Mouse (Mus musculus) frontal cortex, postnatal 25 days (tissue): ENCODE data around the gene Olfr1441.
A peak's percentile ranks its signal among the peaks of the same experiment; 100 is the strongest.

Experiments used
- DNase-seq, 2 experiments: peaks; one replicate each; pipeline ENCODE4 v3.0.0; 2022; ENCODE audit warnings: low spot score in 2 of 2

The Olfr1441 gene

DNA sequence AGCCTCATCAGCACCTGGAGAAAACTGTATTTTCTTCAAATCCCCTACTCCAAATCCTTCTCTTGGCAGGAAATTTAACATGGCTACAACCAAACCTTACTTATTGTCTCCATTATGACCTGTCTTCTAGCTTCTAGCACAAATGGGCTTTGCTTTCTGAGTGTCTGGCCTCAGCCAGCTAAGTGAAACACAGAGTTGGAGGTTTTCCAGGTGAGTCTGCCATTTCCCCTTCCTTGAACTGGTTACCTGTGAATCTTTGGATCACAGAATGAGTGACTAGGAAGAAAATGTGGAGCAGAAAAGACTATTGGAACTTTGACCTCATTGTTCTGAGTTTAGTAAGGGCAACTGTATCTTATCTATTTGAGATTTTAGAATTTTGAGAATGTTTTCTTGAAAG is at the start of gene Olfr1441:
Olfr1441 (plus strand) TSS at position 73 of the 400 bp plus-strand sequence.
- no peak for DNase-seq

DNA sequence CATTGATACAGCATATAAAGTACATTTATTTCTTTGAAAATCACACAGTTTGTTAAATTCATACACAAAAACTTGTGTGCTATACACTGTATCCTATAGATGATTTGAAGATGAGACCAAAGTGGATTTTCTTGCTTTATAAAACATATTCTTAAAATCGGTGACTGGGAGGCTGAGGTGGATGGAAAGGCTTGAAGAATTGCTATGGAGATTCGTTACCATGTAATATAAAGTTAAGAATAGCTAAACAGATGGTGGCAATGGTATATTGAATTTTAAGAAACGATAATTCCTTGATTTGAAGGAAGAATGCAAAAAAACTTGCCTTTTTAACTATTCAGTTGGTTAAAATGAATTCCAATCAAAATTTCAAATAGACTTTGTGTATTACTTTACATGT is 44.2 kb upstream of the Olfr1441 start:
- no peak for DNase-seq

DNA sequence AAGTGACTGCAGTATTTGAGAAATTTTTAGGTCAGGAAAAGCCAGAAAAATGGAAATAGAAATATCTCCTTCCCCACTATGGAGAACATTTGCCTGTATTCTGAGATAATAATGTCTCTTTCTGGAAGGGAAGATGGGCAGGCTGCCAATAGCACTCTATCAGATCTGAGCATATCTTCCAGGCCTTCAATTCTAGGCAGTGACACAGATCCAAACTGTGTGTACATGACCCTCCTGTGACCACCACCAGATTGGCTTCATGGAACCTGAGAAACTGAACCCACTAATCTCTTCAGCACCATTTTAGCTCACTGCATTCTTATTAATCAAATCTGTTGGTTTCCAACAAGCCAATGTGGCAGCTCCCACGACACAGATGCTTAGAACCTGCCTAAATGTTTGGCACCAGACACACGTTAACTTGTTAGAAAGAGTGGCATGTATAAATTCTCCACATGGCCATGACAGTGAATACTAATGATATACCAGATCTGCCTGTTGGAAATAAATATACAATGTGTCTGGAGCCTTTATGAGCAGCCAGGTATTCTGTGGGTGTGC is 42.7 kb upstream of the Olfr1441 start:
- DNase-seq, result peak; percentile 5 to 10

DNA sequence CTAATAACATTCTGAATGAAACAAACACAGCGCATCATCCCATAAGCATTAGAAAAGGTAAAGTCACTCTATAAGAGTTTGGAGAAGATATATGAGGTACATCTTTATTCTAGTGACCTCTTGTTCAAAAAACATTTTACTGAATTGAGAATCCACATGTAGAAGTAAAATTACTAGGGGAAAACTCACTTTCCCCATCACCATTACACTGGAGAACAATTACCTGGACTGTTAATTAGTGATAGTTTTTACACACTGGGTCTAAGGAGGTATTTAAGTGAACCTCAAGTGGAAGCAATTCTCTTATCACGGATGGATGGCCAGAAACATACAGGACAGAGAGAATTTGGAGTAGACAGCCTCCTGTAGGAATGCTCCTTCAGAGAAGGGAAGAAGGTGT is 30.3 kb upstream of the Olfr1441 start, which contains the start of gene Olfr1440:
Olfr1440 (plus strand) TSS at position 301 of the 400 bp plus-strand sequence.
- DNase-seq, result no peak

DNA sequence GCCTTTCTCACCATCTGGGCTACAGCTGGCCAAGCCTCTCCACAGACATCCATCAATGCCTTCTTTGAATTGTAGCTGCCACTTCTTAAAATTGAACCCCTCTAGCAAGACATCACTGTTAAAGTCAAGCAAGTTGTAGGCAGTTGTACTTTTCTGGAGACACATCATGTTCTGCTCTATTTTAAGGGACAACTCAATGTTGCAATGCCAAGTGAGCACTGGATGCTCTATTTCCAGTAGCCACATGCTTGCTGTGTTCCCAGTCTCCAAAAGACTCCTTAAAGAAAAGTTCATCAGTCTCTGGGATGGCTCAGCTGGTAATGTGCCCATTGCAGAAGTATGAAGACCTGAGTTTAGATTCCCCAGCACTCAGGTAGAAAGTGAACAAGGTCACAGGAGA is 3.5 kb upstream of the Olfr1441 start:
- DNase-seq, result no peak

DNA sequence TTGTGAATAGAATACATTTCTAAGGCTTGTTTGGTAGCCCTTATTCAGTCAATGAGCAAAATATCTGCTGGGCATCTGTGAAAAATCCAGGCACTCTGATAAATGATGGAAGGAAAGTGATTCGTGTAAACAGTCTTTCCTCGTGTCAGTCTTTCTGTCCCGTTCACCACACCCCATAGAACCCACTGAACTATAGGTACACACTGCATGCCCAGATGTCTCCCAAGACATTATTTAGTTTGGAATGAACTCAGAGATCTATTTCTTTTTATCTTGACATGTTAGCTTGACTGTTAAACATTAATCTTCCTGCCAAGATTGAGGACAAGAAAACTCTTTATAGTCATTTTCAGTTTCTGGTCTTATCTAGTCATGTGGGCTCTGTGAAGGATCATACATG is 1.1 kb downstream of the Olfr1441 start:
- DNase-seq, result no peak

DNA sequence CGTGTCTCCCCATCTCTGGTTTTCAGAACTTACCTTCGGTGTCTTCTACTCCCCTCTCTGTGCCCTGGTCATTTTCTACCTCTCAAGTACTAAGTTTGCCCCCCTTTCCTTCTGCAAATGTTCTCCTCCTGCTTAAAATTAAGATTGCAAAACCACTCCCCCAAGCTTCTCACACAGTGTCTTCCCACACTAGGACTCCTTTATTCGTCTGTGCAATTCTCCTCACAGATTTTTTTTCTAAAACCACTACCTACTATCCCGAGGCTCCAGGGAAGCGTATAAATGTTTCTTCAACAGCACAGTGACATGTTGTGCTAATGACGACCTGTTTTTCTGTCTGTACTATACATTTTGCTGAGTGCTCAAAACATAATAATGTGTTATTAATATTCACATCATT is 3.3 kb downstream of the Olfr1441 start:
- no peak for DNase-seq

DNA sequence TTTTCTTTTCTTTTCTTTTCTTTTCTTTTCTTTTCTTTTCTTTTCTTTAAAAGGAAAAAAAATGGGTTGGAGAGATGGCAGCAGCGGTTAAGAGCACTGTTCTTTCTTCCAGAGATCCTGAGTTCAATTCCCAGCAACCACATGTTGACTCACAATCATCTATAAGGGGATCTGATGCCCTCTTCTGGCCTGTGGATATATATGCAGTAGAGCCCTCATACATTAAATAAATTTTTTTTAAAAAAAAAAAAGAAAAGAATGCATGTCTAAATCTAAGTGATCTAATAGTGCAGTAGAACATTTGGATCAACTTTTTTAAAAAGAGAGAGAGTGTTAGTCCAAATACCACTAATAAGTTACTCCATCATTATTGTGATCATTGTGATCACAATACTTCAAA is 4.4 kb downstream of the Olfr1441 start:
- DNase-seq, result no peak

DNA sequence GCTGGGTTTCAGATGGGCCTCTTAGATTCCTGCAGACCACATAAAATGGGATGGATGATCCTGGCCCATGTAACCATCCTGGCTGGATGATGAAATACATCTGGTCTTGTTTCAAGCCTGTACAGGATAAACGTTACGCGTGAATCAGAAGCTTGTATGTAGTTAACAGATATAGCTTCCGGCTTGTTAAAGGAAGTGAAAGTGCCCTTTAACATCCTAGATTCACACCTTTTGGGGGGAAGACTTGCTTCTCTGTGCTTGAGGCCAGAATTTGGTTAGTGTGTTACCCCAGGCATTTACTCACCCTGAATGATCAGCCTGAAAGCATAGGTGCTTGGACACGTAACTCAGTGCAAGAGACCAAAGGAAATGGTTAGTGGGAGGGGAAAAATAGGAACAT is 9.9 kb downstream of the Olfr1441 start:
- DNase-seq, result no peak

DNA sequence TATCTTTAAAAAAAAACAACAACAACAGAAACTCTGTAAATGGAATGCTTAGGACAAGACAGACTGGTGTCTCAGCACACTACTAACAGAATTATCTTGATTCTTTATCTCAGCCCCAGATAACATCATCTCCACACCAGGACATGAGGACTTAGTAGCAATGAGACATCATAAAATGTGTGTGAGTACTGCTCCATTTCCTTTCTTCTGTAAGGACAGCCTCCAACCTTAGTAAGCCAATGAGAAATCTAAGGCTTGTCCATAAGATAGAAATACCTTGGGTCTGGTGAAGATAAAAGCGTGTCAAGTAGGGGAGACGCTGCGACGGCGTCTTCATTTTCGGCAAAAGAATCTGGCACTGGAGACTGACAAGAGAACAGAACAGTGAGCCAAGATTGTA is 10.4 kb downstream of the Olfr1441 start, which contains the start of gene Pfpl:
Pfpl (plus strand) TSS at position 301 of the 400 bp plus-strand sequence.
- no peak for DNase-seq

DNA sequence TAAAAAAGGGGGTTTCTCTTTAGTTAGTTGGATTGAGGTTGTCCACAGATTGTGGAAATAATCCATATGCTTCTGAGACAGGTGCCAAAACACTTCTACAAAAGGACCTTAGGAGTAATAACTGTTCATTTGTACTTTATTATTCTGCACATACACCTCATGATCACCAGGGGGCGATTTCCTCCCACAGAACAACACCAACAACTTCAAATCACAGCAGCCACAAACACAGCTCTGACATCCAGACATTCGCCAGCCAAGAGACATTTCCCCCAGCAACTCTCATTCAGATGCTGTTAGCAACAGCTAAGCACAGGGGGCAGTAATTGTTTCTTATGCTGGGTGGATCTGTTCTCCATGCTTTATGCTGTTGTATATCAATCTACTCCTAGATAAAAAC is 15.8 kb downstream of the Olfr1441 start:
- DNase-seq, result no peak

DNA sequence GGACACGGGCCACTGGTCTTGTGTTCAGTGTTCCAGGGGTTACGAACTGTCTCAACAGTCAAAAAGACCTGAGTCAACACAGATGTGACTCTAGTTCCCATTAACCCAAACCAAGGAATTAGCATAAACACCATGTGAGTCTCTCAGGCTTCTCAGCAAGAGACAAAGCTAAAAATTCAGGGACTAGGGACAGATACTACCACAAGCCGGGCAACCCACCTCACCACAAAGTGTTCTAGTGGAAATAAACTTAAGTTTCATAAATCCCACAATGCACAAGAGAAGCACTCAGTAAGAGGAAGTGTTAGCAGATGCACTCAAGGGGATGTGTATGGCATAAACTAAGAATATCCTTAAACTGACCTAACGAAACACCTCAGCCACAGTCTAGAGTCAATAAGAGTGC is 17.8 kb downstream of the Olfr1441 start:
- DNase-seq, result no peak

DNA sequence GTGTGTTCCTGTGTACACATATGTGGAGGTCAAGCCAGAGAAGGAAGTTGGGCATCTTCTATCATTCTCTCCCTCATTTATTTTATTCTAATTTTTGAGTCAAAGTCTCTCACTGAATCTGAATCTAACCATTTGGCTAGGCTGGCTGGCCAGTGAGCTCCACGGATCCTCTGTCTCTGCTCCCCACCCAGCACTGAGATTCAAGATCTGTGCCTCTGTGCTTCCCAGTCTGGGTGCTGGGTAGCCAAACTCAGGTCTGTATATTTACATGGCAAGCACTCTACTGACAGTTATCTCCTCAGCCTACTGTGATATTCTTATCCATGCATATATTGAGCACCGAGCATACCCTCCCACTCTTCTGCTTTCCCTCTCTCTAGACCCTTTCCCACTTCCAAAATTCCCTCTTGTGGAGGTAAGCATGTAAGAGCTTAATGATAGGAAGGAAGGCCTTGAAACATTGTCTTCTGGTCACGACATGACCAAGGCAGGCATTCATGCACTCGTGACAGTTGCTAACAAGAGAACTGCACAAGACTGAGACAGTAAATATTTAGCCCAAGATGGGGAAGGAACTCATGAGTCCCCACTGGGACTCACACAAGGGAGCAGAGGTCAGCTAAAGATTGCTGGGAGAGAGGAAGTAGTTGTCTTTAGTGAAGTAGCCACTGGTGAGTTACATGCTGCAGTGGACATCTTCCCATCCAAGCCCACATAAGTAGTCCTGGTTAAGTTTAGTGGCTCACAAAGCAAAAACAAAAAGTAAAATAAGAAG is 18.7 kb downstream of the Olfr1441 start:
- no peak for DNase-seq

DNA sequence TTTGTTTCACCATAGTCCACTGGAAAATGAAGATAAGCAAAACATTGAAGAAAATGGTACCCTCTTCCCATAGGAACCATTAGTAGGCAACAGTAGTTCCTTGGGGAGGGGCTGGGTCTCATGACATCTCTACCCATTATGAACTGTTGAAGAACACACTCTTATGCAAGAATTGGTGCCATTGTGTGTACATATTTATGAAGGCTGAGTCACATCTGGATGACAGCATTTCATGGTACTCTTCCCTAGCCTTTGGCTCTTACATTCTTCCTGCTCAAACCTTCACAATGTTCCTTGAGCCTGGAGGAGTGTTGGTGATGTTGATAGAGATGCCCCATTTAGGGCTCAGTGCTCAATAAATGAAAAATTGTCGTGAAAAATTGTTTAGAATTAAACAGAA is 22.3 kb downstream of the Olfr1441 start:
- no peak for DNase-seq

DNA sequence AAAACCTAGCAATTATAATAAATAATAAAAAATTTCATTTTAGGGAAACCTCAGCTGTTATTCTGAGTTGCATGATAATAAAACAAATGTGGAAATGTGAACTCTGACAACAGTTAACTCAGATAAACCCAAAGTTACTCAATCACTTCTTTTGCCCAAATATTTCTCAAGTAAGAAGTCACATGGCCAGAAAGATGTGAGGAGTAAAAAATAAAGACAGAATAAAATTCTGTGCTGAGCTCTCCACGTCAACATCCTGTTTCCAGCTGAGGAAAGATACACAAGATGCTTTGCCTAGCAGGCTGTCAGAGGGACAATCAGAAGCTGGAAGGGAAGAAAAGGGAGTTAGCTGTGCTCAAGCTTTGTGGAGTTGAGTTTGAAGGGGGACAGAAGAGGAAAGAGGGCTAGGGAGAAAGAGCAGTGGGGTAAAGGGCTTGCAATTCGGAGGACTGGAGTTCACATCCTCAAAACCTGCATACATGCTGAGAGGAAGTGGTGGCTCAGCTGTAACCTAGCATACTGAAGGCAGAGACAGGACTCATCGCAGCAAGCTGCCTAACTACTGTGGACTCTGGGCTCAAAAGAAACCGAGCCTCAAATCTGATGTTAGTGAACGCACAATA is 23.0 kb downstream of the Olfr1441 start:
- no peak for DNase-seq

DNA sequence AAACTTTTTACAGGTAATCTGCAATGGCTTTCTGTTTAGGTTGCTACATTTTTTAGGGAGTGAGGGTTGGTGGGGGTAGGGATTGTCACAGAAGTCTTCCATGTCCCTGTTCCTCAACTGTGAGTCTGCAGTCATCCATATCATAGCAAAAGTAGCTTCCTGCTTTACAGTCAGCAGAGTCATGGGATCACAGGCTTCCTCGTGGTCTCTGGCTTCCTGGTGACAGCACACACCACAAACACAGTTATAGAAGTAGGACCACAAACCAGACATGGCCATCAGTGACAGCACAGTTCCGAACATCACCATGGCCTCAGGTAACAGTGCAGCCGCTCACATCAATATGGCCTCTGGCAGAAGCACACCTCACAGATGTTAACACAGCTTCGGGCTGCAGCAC is 25.3 kb downstream of the Olfr1441 start:
- DNase-seq, result no peak

DNA sequence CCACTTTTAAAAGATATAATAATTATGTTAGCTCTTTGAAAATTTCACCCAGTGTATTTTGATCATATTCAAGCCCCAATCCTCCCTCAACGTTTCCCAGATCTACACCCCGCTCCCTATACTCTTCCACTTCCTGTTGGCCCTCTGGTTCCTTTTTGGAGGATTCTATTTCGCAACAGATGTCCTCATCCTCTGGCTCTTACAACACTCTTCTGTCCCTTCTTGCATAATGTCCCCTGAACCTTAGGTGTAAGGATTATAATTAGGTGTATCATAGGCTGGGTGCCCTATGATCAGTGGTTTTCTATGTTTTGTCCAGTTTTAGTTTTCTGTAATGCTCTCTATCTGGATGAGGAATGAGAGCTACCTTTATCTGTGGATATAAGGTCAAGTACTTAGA is 27.8 kb downstream of the Olfr1441 start:
- no peak for DNase-seq

DNA sequence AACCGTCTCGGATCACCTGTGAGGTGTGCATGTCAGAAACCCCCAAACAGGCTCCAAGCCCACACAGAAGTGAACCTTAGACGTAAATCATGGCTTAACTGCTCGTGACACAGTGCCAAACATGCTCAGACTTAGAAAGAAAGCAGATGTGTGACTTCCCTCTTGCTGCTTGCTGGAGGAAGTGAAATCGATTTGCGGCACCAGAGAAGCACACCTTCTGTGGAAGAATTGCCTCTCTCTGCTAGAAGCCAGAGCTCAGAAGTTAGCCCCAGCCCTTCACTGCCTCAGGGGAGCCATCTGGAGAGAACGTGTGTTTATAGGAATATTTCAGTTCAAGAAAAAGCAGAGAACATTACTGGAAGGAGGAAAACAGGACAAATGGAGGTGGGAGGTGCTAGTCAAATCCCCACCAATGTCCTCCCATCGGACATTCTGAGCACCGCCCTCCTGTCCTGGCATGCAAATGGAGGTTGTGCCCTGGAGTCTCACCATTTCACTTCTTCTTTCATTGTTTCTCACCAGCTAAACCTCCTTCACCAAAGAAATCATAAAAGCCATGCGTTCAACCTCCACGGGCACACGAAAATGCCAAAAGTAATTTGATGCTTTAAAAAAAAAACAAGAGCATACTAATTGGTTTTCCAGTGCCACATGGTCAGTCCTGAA is 40.3 kb downstream of the Olfr1441 start:
- no peak for DNase-seq

DNA sequence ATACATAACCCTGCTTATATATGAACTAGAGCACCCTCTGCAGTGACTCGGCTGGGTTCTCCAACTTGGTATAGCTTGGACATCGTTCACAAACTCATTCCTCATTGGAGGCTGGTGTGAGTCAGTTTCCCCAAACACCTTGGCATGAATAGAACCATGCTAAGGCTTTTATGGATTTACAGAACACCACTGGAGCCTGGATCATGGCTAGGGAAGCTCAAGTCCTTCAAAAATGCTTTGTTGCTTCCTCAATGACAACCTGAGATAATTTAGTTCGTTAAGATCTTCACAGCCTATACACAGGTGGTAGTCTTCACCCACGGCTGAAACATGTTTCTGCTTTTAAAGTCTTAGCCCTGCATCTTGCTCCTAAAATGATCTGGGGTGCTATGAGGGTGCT is 42.3 kb downstream of the Olfr1441 start:
- DNase-seq, result no peak

DNA sequence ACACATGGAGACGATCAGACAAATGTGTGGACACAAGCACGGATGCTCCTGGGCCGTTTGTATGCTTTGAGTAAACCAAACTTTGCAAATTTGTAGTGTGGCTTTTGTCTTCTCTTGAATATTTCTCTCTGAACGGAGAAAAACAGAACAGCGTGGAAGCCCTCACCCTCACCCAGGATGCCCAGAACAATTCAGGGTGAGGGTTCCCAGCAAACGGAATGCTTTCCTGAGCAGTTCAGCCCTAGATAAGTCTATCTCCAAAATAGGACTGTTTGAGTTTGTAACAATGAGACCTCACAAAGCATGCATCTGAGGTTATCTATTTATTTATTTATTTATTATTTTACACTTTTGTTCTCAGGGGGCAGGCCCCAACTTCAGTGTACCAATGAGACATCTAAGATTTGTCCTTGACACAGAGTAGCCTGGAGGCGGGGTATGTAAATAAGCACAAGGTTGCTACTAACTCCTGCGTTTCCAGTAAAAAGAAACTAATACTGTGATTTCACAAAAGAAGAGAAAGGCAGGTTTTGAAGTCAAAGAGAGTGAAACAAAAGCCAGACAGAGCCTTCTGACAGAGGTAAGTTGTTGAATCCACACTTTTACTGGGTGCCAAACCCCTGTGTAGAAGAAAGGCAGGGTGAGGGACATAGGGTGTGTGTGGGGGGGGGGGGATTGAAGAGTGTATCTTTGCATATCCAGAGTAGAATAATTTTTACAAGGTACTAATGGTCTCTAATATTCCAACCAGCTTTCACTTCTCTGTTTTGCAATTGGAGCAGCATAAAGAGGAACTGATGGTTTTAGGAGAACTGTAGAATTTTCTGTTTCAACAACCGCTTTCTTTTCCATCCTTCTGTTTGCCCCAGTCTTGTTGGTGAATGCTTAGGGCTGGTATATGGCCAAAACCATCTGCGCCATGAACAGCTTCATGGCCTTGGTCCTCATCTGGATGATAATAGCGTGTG is 43.3 kb downstream of the Olfr1441 start, which contains the start of gene Mpeg1:
Mpeg1 (plus strand) TSS at position 498 of the 968 bp plus-strand sequence.
- DNase-seq, result no peak
